Mouse (Mus musculus): ENCODE data around the gene Pou2f2.

Pou2f2 gene

DNA sequence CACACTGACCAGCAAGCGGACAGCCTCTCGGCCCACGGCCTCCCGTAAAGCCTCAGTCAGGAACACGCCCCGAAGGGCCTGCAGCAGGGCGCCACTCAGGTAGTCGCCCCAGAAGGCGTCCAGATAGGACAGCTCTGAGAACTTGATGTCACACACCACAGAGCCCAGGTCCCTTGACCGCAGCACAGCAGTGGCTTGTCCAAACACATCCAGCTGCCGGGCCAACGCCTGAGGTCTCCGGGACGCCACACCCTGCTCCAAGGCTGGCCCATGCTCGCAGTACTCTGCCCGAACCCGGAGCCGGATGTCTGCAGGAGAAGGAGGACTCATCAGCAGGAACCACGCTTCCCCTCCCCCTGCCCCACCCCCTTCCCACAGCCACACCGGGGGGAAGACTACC is 24.1 kb upstream of the Pou2f2 start:
- in situ Hi-C loops (cut with MboI; ENCODE audit: low pct_unique_long_range_greater_than_20kb in 1 of 2, low sequenced_read_pairs in 2 of 2, unreplicated experiment in 1 of 2): no loop called here

DNA sequence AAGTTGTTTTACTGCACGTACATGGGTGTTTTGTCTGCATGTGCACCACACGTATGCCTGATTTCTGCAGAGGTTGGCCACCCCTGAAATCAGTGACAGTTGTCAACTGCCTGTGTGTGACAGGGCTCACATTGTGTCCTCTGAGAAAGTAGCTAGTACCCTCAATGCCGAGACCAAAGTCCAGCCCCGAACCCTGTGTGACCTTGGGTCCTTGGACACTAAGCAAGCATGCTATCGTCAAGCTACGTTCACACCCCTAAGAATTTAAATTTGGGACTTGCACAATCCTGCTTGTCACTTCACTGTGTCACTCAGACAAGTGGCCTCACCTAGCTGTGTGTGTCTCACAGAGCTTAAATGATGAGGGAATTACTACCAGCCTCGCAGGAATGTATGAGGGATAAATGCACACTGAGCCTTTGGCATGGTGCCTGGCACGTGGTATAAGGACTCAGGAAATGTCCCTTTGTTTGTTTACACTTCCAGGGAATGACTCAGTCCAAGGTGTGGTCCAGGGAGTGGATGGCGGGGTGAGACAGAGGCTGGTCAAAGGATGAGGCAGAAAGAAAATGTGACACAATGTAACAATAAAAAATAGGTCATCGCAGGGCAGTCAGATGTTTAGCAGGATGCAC is 18.0 kb upstream of the Pou2f2 start:
- in situ Hi-C loops (cut with MboI; ENCODE audit: low pct_unique_long_range_greater_than_20kb in 1 of 2, low sequenced_read_pairs in 2 of 2, unreplicated experiment in 1 of 2): no loop called here

DNA sequence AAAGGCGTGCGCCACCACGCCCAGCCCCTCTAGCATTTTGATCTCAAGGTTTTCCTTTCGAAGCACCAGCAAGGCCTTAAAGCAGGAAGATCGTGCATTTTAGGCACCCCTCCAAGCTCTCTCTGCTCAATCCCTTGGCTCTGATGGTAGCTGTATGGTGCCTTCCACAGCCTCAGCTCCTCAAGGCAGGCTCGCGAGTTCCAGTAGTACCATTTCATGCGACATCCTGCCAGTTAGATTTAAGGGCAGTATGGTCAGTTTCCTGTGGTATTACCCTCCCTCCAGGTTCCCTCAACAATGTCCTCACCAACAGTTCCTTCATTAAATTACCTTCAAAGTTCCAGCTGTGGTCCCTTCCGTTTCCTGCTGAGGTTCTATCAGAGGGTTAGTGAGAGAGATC is 16.6 kb upstream of the Pou2f2 start:
- in situ Hi-C loops (cut with MboI; ENCODE audit: low pct_unique_long_range_greater_than_20kb in 1 of 2, low sequenced_read_pairs in 2 of 2, unreplicated experiment in 1 of 2): no loop called here

DNA sequence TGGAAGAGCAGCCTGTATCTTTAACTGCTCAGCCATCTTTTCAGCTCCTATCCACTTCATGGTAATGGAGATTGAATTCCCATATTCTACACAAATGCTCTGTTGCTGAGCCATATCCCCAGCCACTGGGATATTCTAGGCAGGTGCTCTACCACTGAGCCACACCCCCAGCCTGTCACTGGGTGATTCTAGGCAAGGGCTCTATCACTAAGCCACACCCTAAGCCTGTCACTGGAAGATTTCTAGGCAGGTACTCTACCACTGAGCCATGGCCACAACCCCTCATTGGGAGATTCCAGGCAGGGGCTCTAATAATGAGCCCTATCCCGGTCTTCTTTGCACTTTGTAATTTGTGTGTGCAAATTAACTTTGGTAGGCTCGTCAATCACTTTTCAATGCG is 15.6 kb upstream of the Pou2f2 start:
- in situ Hi-C loops (cut with MboI; ENCODE audit: low pct_unique_long_range_greater_than_20kb in 1 of 2, low sequenced_read_pairs in 2 of 2, unreplicated experiment in 1 of 2): no loop called here

DNA sequence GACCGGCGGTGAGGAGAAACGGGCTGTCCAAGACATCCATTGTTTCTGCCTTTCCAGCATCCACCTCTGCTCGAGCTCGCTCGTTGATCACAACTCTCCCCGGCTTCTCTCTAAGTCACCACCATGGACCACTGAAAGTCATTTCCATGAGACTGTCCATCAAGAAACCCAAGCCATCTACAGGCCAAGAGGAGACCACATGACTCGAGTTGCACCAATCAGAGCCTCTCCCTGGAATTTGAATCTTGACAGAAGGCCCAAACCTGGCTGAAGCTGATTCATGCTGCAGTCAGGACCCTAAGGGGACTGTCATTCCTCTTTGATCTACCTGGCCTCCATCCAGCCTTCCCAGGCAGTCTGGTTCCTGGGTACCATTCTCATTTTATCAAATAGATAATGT is 12.6 kb upstream of the Pou2f2 start:
- in situ Hi-C loops (cut with MboI; ENCODE audit: low pct_unique_long_range_greater_than_20kb in 1 of 2, low sequenced_read_pairs in 2 of 2, unreplicated experiment in 1 of 2): no loop called here

DNA sequence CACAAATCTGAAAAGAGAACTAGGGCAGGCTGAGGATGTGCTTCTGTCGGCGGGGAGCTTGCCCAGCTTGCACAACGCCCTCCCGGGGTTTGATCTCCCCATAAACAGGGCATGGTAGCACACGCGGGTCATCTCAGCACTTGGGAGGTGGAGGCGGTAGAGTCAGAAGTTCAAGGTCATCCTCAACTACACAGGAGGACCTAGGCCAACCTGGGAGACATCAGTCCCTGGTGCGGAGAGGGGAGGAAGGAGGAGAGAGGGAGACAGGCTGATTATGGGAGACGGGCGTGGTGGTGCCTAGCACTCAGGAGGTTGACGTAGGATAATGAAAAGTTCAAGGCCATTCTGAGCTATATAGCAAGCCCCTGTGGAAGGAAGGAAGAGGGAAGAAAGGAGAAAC is 11.3 kb upstream of the Pou2f2 start:
- in situ Hi-C loops (cut with MboI; ENCODE audit: low pct_unique_long_range_greater_than_20kb in 1 of 2, low sequenced_read_pairs in 2 of 2, unreplicated experiment in 1 of 2): no loop called here

DNA sequence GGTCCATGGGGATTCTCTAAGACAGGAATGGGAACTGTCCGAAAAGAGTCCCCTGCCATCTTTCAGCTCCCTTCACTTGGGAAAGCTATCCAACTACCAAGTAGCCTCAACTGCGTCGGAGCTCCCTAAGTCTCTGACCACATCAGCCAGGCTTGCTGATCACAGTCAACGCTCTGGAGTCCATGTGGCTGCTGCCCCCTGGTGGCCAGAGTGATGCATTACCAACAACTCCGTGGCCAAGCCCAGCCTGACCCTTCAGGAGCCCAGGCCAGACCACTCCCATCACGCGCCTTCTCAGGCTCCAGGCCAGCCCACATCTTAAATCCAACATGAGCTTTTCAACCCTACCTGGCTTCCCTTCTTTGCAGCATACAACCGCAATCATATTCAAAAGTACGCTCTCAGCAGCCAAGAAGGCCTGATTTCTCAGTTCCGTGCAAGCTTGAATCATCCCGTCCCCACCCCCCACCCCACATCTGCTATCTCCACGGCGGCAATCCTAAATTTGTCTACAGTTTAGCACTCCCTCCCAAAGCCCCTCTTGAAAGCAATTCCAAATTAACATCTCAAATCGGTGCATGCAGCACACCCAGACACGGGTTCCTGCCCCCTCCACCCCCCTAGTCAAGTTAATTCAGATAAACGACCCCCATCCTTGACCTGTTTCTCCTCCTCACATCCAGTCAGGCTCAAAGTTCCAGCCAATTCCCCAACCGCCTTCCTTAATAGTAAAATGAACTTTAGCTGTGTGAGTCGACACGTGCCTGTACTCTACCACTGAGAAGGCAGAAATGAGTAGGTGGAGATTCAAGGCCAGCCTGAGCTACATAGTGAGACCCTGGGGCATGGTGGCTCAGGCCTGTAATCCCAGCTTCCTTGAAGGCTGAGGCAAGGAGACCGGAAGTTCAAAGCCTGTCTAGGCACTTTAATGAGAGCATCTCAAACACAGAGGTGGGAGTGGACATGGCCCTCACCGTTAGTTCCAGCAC is 8.4 kb upstream of the Pou2f2 start:
- in situ Hi-C loops (cut with MboI; ENCODE audit: low pct_unique_long_range_greater_than_20kb in 1 of 2, low sequenced_read_pairs in 2 of 2, unreplicated experiment in 1 of 2): loop anchor here in 1 of 2 experiments (10.0 kb wide), 1 partner anchor 53 kb away; no protein-coding TSS in a partner anchor

DNA sequence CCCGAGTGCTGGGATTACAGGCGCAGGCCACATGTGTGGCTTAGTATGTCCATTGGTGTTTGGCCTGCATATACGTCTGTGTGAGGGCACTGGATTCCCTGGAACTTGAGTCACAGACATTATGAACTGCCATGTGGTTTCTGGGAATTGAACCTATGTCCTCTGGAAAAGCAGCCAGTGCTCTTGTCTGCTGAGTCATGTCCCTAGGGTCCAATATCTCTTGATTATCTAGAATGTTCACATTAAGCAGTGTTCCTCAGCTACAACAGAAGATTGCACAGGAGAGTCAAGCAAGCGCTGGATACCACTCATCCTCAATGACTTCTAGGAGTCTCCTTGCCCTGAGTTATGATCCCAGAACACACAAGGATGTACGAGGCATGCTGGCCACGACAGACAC is 4.6 kb upstream of the Pou2f2 start:
- in situ Hi-C loops (cut with MboI; ENCODE audit: low pct_unique_long_range_greater_than_20kb in 1 of 2, low sequenced_read_pairs in 2 of 2, unreplicated experiment in 1 of 2): loop anchor here (5.0 to 10.0 kb wide), 2 partner anchors 49 to 57 kb away; no protein-coding TSS in a partner anchor

DNA sequence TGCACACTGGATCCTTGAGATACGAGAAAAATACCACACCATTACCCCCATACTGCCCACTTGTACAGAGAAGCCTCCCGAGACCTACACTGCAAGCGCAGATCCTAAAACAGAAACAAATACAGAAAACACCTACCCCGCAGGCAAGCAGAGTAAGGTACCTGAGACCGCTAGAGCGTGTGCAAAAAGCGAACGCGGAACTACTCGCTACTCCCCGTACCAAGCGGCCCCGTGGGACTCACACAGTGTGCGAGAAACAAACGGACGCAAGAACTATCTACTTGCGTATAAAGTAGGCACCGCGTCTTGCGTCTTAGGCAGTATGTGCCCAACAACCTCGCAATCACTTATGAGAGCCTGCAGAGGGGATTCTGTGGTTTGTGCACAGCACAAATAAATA is 2.3 kb upstream of the Pou2f2 start:
- in situ Hi-C loops (cut with MboI; ENCODE audit: low pct_unique_long_range_greater_than_20kb in 1 of 2, low sequenced_read_pairs in 2 of 2, unreplicated experiment in 1 of 2): loop anchor here (5.0 to 10.0 kb wide), 2 partner anchors 47 to 55 kb away; no protein-coding TSS in a partner anchor

DNA sequence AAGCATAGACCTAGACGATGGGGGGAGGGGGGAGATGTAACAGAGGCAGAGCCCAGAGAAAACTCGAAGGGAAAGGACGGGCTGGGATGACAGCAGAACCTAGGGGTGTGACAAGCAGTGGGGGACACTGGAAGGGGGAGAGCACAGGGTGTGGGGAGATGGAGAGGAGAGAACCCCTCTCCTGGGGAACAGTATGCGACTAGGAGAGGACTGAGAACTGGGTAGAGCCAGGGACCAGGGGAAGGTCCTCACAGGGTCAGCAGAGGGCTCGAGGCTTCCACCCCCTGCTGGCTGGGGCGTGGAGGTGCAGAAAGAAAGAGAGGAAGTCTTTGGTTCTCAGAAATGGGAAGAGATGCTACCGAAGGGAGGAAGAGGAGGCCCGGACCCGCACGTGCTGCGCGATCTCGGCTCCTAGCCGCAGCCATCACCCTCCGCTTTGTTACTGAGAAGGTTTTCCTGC is 1.8 kb upstream of the Pou2f2 start:
- in situ Hi-C loops (cut with MboI; ENCODE audit: low pct_unique_long_range_greater_than_20kb in 1 of 2, low sequenced_read_pairs in 2 of 2, unreplicated experiment in 1 of 2): loop anchor here (5.0 to 10.0 kb wide), 2 partner anchors 47 to 54 kb away; no protein-coding TSS in a partner anchor

DNA sequence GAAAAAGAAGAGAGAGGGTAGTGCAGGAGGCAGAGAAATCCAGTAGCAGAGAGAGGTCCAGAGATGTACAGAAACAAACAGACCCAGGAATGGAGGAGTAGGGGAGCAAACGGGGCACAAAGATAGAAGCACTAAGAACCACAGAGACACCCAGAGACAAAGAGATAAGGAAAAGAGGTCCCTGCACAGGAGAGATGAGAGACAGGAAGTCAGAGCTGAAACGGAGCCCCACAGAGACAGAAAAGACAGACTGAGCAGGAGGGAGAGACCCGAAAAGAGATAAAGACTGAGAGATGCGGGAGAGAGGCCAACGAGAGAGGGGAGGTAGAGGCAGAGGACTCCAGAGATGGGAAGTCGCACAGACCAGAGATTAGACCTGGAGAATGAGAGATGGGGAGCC is 986 bp upstream of the Pou2f2 start:
- in situ Hi-C loops (cut with MboI; ENCODE audit: low pct_unique_long_range_greater_than_20kb in 1 of 2, low sequenced_read_pairs in 2 of 2, unreplicated experiment in 1 of 2): loop anchor here (5.0 to 10.0 kb wide), 2 partner anchors 46 to 53 kb away; no protein-coding TSS in a partner anchor

DNA sequence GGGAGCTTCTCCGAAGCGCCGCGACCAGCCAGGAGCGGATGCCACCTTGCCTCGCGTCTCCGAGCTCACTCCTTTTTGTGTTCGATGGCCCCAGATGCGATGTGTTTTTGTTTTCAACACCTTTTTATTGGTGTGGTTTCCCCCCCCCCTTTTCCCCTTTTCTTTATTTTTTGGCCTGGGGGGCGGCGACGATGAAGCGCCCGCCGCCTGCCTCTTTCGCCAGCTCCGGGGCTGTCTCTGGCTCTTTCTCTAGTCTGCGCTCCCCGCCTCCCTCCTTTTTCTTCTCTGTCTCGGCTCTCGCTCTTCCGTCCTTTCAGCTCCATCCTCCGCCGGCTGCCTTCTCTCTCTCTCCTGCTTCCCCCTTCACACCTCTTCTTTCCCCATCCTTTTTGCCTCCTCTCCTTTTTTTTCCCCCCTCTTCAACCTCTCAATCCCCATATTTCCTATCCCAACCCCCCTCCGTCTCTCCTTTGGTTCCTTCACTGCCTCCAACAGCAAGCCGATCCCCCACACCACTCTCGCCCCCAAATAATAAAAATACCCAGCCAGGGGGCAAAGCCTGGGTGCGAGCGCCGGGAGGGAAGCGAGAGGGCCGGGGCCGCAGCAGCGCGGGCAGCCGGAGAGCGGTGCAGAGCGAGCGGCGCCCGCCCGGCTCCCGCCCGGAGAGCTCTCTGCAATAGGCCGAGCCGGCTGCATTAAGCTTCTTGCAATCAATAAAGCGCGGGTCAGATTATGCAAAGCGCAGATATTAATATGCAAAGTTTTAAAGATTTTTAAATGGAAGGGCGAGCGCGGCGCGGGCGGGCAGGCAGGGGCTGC is 530 bp downstream of the Pou2f2 start:
- in situ Hi-C loops (cut with MboI; ENCODE audit: low pct_unique_long_range_greater_than_20kb in 1 of 2, low sequenced_read_pairs in 2 of 2, unreplicated experiment in 1 of 2): no loop called here

DNA sequence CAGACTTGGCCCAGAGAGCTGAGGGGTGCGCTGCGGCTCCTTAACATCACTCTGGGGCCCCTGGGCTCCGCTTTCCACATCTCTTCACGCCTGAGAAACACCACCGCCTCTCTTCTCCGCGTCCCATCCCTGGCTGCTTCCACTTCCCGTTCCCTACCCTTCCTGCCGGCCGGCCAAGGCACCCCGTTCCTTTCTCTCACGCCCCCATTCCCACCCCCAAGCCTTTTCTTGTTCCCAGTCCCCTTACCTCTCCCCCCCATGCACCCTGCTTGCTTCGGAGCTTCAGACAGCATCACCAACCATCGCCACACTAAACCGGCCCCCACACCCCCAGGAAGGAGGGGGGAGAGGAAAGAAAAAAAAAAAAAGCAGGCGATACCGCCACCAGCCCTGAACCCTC is 1.2 kb downstream of the Pou2f2 start:
- in situ Hi-C loops (cut with MboI; ENCODE audit: low pct_unique_long_range_greater_than_20kb in 1 of 2, low sequenced_read_pairs in 2 of 2, unreplicated experiment in 1 of 2): no loop called here

DNA sequence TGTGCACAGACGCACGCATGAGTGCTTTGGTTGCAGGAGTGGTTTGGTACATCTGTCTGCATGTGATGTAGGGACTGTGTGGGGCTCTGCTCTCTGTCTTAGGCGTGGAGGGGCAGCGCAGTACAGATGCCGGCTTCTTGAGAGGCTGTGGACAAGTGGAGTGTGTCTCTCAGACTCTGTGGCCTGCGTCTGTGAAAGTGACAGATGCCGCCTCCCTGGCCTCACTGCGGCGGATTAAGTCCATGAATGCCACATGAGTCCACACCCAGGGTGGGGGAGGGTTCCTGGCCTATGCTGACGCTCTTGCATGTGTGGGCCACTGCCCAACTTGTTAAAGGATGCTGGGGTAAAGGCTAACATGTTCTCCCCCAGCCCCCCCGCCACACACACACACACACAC is 5.2 kb downstream of the Pou2f2 start:
- in situ Hi-C loops (cut with MboI; ENCODE audit: low pct_unique_long_range_greater_than_20kb in 1 of 2, low sequenced_read_pairs in 2 of 2, unreplicated experiment in 1 of 2): no loop called here

DNA sequence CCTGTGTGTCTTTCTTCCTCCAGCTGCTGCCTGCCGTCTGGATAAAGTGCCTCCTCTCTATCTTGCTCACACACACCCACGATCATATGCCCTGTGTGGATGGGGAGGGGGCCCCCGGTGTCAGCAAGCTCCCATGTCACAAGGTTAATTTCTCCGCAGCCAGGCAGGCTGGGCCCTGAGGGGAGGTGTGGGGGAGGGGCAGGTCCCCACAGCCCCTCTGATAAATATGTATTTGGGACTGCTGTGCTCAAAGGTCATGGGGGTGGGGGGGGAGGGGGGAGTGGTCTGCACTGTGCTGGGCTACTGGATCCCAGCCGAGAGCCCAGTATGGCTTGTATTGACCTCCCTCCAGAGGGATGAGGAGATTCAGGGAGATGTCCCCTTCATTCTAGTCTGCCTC is 6.9 kb downstream of the Pou2f2 start:
- in situ Hi-C loops (cut with MboI; ENCODE audit: low pct_unique_long_range_greater_than_20kb in 1 of 2, low sequenced_read_pairs in 2 of 2, unreplicated experiment in 1 of 2): no loop called here

DNA sequence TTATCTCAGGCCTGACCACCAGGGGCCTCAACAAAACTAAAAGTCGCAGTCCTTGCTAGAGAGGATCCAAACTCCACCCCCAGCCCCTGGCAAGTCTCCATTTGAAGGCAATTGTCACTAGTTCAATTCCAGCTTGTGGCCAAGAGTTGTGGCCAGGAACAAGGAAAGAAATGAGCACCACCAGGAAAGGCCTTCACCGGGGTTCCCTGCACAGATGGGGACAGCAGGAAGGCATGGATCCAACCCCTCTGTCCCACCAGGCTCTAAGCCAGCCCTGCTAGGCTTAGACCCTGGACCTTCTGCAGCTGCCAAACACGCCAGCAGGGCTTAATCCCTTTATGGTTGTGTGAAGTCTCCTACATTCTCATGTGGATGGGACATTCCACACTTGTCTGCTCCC is 8.9 kb downstream of the Pou2f2 start:
- in situ Hi-C loops (cut with MboI; ENCODE audit: low pct_unique_long_range_greater_than_20kb in 1 of 2, low sequenced_read_pairs in 2 of 2, unreplicated experiment in 1 of 2): no loop called here

DNA sequence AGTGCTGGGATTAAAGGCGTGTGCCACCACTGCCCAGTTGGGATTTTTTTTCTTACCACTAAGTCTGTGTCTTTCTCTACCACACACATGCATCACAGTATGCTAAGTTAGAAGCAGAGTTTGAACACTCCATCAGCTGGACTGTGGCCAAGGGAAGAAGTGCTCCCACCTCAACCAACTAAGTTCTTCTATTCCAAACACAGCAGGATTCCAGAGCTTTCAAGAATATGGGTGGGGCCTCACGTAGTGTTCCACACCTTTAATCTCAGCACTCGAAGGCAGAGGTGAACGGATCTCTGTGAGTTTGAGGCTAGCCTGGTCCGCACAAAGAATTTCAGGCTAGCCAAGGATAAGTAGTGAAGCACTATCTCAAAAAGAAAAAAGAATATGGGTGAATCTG is 13.4 kb downstream of the Pou2f2 start:
- in situ Hi-C loops (cut with MboI; ENCODE audit: low pct_unique_long_range_greater_than_20kb in 1 of 2, low sequenced_read_pairs in 2 of 2, unreplicated experiment in 1 of 2): no loop called here

DNA sequence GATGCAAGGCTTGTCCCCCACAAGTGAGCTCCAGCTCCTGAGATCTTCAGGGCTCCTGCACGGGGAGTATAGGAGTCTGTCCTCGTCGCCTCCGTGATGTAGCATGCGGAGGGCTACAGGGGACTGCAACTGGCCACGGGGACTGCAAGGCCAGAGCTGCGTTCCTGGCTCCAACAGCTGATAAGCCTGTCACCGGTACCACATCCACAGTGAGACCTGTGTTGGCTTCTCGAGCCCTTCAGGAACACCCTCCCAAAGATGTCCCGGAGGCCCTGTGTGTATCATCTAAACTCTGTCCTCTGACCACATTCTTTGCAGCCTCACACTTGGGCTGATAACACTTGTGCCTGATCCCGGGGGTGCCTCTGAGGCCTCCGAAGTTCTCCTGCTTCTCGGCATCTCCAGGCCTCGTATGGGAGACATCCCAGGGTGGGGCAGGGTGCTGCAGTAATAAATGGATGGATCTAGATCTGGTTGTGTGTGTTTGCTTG is 23.3 kb downstream of the Pou2f2 start:
- in situ Hi-C loops (cut with MboI; ENCODE audit: low pct_unique_long_range_greater_than_20kb in 1 of 2, low sequenced_read_pairs in 2 of 2, unreplicated experiment in 1 of 2): no loop called here

Data from mouse embryonic stem cell (cell line).